In the genomic region with DNA sequence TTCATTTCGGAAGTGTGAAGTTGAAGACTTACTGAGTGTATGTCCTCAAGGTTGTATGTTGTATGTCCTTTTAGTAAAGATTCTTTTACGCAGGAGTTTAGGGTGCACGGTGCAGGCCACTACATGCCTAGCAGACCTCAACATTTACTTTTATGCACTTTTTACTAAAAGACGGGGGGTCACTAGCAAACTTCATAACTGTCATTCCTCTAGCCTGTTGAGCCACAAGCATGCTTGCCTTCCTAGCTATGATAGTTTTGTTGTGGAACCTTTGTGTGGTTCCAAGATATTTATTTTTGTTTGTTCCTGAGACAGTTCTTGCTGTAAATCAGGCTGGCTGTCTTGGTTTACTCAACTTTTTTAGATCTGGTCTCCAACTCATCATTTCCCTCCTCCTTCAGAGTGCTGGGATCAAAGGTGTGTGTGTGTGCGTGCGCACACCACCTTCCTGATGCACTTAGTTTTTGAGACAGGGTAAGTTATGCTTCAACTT, we compare ENCODE assay signal across 8 mouse cellular contexts. TPM values are rescaled to one million over a fixed set of nuclear protein-coding genes. Genes with fewer than 3 reads are reported as not detected.
DNase-seq lines count a peak whose midpoint lies in the region; ATAC-seq and TF ChIP-seq lines count a peak whose summit lies in the region.

No protein-coding gene starts in this region.

- peaks cover 13% of the 10 kb centered on the region for H3K36me3 ChIP-seq in neural tube, embryonic 11.5 days (ENCODE audit: control insufficient read depth, insufficient read depth, low read length)
- peaks cover 20% of the 10 kb centered on the region; the same call in 1 of the 2 replicates for H3K36me3 ChIP-seq in forebrain, embryonic 11.5 days (ENCODE audit: control insufficient read depth, insufficient read depth, low read length)

- no peaks in the 10 kb centered on the region for H3K9me3 ChIP-seq in neural tube, embryonic 11.5 days (ENCODE audit: control insufficient read depth, low read length)
- no peaks in the 10 kb centered on the region for H3K9me3 ChIP-seq in forebrain, embryonic 11.5 days (ENCODE audit: control insufficient read depth, low read length)

- H3K27ac ChIP-seq in neural tube, embryonic 11.5 days (ENCODE audit: low read depth, low read length), result no peak overlapping the region
- H3K27ac ChIP-seq in forebrain, embryonic 11.5 days (ENCODE audit: low read depth, low read length), result no peak overlapping the region
- no peak overlapping the region for H3K27ac ChIP-seq in olfactory bulb, adult 2 months (ENCODE audit: insufficient read depth, low read depth, low read length)

- H3K9ac ChIP-seq in neural tube, embryonic 11.5 days (ENCODE audit: low read length), result peak overlapping the region; percentile 97
- H3K9ac ChIP-seq in forebrain, embryonic 11.5 days (ENCODE audit: low read length), result peak overlapping the region; percentile 94

- no peaks in the 10 kb centered on the region for H3K27me3 ChIP-seq in neural tube, embryonic 11.5 days (ENCODE audit: control insufficient read depth, insufficient read depth, low read length)
- no peaks in the 10 kb centered on the region for H3K27me3 ChIP-seq in forebrain, embryonic 11.5 days (ENCODE audit: control insufficient read depth, insufficient read depth, low read length)

- peaks cover 16% of the 10 kb centered on the region for H3K4me1 ChIP-seq in neural tube, embryonic 11.5 days (ENCODE audit: control insufficient read depth, insufficient read depth, low read length)
- peaks cover 4% of the 10 kb centered on the region for H3K4me1 ChIP-seq in forebrain, embryonic 11.5 days (replicated peaks; ENCODE audit: control insufficient read depth, insufficient read depth, low read length)
- peaks cover 4% of the 10 kb centered on the region; the same call in 1 of the 2 replicates for H3K4me1 ChIP-seq in olfactory bulb, adult 2 months (ENCODE audit: control insufficient read depth, insufficient read depth, low read length)

- no peak for ATAC-seq in neural tube, embryonic 11.5 days (ENCODE audit: insufficient read depth, low FRiP score, low TSS enrichment)
- no peak for ATAC-seq in forebrain, embryonic 11.5 days (replicated peaks; ENCODE audit: low FRiP score)

- under 1% methylated on average over 6 of the region's 6 CpGs for WGBS in neural tube, embryonic 11.5 days
- under 1% methylated on average over 6 of the region's 6 CpGs for WGBS in forebrain, embryonic 11.5 days
- 0% methylated on average over 6 of the region's 6 CpGs for WGBS in olfactory bulb, adult 2 months

- peak overlapping the region; percentile 70 for H3K4me3 ChIP-seq in neural tube, embryonic 11.5 days (ENCODE audit: low read depth, low read length)
- H3K4me3 ChIP-seq in forebrain, embryonic 11.5 days (ENCODE audit: low read depth, low read length), result peak overlapping the region; percentile 82
- H3K4me3 ChIP-seq in olfactory bulb, adult 2 months (ENCODE audit: insufficient read depth, low read depth, low read length), result peak overlapping the region; percentile 53

- peak overlapping the region; percentile 83 for H3K4me2 ChIP-seq in neural tube, embryonic 11.5 days (ENCODE audit: low read depth)
- H3K4me2 ChIP-seq in forebrain, embryonic 11.5 days (ENCODE audit: low read depth, low read length, severe bottlenecking), result peak overlapping the region; percentile 79

- no peak for TF ChIP-seq CTCF in olfactory bulb, adult 2 months (IDR thresholded peaks at IDR 0.05; ENCODE audit: insufficient read depth, low read depth, low read length)

- TF ChIP-seq POLR2A in olfactory bulb, adult 2 months (IDR thresholded peaks at IDR 0.05; ENCODE audit: insufficient read depth, low read depth, low read length), result no peak

- DNase-seq in neural tube, embryonic 11.5 days (ENCODE audit: low spot score), result no peak
- no peak for DNase-seq in neural tube, embryonic 10.5 days (ENCODE audit: extremely low spot score, low spot score)
- DNase-seq in forebrain, embryonic 11.5 days (ENCODE audit: low spot score), result no peak
- DNase-seq in kidney, postnatal 25 days, result peak; percentile 49 to 65
- DNase-seq in Muller cell, postnatal 12 days (ENCODE audit: inconsistent ontology term), result no peak
- DNase-seq in layer of hippocampus, adult 8-10 months (ENCODE audit: low spot score in 2 of 2), result no peak
- no peak for DNase-seq in frontal cortex, postnatal 10 days (ENCODE audit: low spot score in 2 of 2)

RNA-seq across cellular contexts. Expression of gene Srsf3, which starts 1.2 kb away (rescaled TPM):
- 784 and 802 TPM in 2 replicates for polyA plus RNA-seq in neural tube, embryonic 11.5 days (2014; fragmentation: Nextera tagmentation; extraction: Ambion mirVana)
- polyA plus RNA-seq in forebrain, embryonic 11.5 days (2014; fragmentation: Nextera tagmentation; extraction: Ambion mirVana), result 823 and 865 TPM in 2 replicates
- 273 and 350 TPM in 2 replicates for polyA plus RNA-seq in olfactory bulb, adult 2 months (2012; ENCODE audit: insufficient read depth, insufficient read length, low replicate concordance, missing spikeins)
- 100 to 1,000 TPM; 117 to 141 (median 132) TPM for total RNA-seq in layer of hippocampus, adult 8-10 months (2022)

RNA-seq across cellular contexts. Expression of gene Stk38, which starts 25.8 kb away (rescaled TPM):
- polyA plus RNA-seq in neural tube, embryonic 11.5 days (2014; fragmentation: Nextera tagmentation; extraction: Ambion mirVana), result 141 and 145 TPM in 2 replicates
- 134 and 143 TPM in 2 replicates for polyA plus RNA-seq in forebrain, embryonic 11.5 days (2014; fragmentation: Nextera tagmentation; extraction: Ambion mirVana)
- polyA plus RNA-seq in olfactory bulb, adult 2 months (2012; ENCODE audit: insufficient read depth, insufficient read length, low replicate concordance, missing spikeins), result 164 and 189 TPM in 2 replicates
- total RNA-seq in layer of hippocampus, adult 8-10 months (2022), result 10 to 100 TPM; 56.9 to 81.7 (median 64.5) TPM

RNA-seq across cellular contexts. Expression of gene Cdkn1a, which starts 57.2 kb away (rescaled TPM):
- 35.0 and 45.3 TPM in 2 replicates for polyA plus RNA-seq in neural tube, embryonic 11.5 days (2014; fragmentation: Nextera tagmentation; extraction: Ambion mirVana)
- 27.3 and 33.1 TPM in 2 replicates for polyA plus RNA-seq in forebrain, embryonic 11.5 days (2014; fragmentation: Nextera tagmentation; extraction: Ambion mirVana)
- not detected in 2 replicates for polyA plus RNA-seq in olfactory bulb, adult 2 months (2012; ENCODE audit: insufficient read depth, insufficient read length, low replicate concordance, missing spikeins)
- 10 to 100 TPM in 1 of 4 experiments, 1 to 10 TPM in 3; 7.0 to 12.5 (median 8.8) TPM for total RNA-seq in layer of hippocampus, adult 8-10 months (2022)

Comparison
In these comparisons a context has a peak if more than half of its experiments do, and no peak if none do; other contexts are left out.
1. DNase-seq: peak in kidney, postnatal 25 days (2 of 2); none in neural tube, embryonic 11.5 days (single experiment), neural tube, embryonic 10.5 days (single experiment), forebrain, embryonic 11.5 days (single experiment), Muller cell, postnatal 12 days (single experiment), layer of hippocampus, adult 8-10 months (0 of 2) and frontal cortex, postnatal 10 days (0 of 2).
2. RNA of gene Cdkn1a, which starts 57.2 kb away (polyA plus RNA-seq): 35.0 to 45.3 TPM in neural tube, embryonic 11.5 days and 27.3 to 33.1 TPM in forebrain, embryonic 11.5 days; not detected in olfactory bulb, adult 2 months; every median in the first group is over 10 times any median in the second.
3. Peak in every context shown above with its lines, with median percentiles within 50 percentile points of each other: H3K4me3 ChIP-seq.